8 mouse cellular contexts compared by ENCODE assay signal in the genomic region with DNA sequence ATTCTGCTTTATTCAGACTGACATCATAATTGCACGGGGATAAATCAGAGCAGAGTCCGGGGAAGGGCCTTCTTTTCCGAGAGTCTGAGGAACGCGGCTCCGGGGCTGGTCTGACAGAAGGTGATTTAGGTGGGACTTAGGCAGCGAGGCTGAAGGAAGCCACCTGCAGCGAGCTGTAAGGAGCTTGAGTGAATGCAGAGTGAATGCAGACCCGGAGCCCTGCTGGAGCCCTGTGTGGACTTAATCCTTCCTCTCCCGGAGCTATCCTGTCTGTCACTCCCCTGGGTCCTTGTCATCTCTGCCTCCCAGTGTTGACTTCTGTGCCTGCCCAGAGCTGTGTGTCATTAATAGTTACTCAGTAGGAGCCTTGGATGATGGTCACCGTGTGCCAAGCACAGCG. TPM values are rescaled to one million over a fixed set of nuclear protein-coding genes. Genes with fewer than 3 reads are reported as not detected.
DNase-seq lines count a peak whose midpoint lies in the region; ATAC-seq lines count a peak whose summit lies in the region.

No protein-coding gene starts in this region.

- H3K9me3 ChIP-seq in kidney, embryonic 15.5 days (replicated peaks): no peaks in the 10 kb centered on the region
- no peaks in the 10 kb centered on the region for H3K9me3 ChIP-seq in embryonic facial prominence, embryonic 11.5 days (replicated peaks; ENCODE audit: control insufficient read depth, low read length)
- no peaks in the 10 kb centered on the region for H3K9me3 ChIP-seq in stomach, embryonic 15.5 days

- H3K9ac ChIP-seq in kidney, embryonic 15.5 days: no peak overlapping the region
- no peak overlapping the region for H3K9ac ChIP-seq in embryonic facial prominence, embryonic 11.5 days (replicated peaks; ENCODE audit: low read length)
- H3K9ac ChIP-seq in stomach, embryonic 15.5 days: no peak overlapping the region

- peak overlapping the region; percentile 86 for H3K27ac ChIP-seq in kidney, embryonic 15.5 days
- H3K27ac ChIP-seq in embryonic facial prominence, embryonic 11.5 days (replicated peaks; ENCODE audit: low read depth, low read length): no peak overlapping the region
- H3K27ac ChIP-seq in stomach, embryonic 15.5 days: no peak overlapping the region

- H3K4me2 ChIP-seq in kidney, embryonic 15.5 days: peak overlapping the region; percentile 26; the same call in 1 of the 2 replicates
- no peak overlapping the region for H3K4me2 ChIP-seq in embryonic facial prominence, embryonic 11.5 days (ENCODE audit: low read depth, low read length)
- H3K4me2 ChIP-seq in stomach, embryonic 15.5 days: no peak overlapping the region

- no peak overlapping the region for H3K4me3 ChIP-seq in kidney, embryonic 15.5 days (replicated peaks)
- no peak overlapping the region for H3K4me3 ChIP-seq in embryonic facial prominence, embryonic 11.5 days (ENCODE audit: low read depth, low read length)
- H3K4me3 ChIP-seq in stomach, embryonic 15.5 days (replicated peaks): no peak overlapping the region

- no peaks in the 10 kb centered on the region for H3K27me3 ChIP-seq in kidney, embryonic 15.5 days
- no peaks in the 10 kb centered on the region for H3K27me3 ChIP-seq in embryonic facial prominence, embryonic 11.5 days (ENCODE audit: control insufficient read depth, insufficient read depth, low read length)
- no peaks in the 10 kb centered on the region for H3K27me3 ChIP-seq in stomach, embryonic 15.5 days (replicated peaks)

- H3K36me3 ChIP-seq in kidney, embryonic 15.5 days: peaks cover 13% of the 10 kb centered on the region; the same call in 1 of the 2 replicates
- no peaks in the 10 kb centered on the region for H3K36me3 ChIP-seq in embryonic facial prominence, embryonic 11.5 days (replicated peaks; ENCODE audit: control insufficient read depth, insufficient read depth, low read depth, low read length)
- 0 out of 2 replicates have a peak, but pooled peaks cover under 1% of the 10 kb centered on the region for H3K36me3 ChIP-seq in stomach, embryonic 15.5 days

- peak; percentile 79 for ATAC-seq in kidney, embryonic 15.5 days (replicated peaks; ENCODE audit: low FRiP score)
- 0 out of 2 replicates have a peak, but pooled peaks have one; percentile 46 for ATAC-seq in embryonic facial prominence, embryonic 11.5 days (replicated peaks; ENCODE audit: insufficient number of reproducible peaks, low FRiP score, low TSS enrichment, low read depth)
- ATAC-seq in stomach, embryonic 15.5 days (ENCODE audit: insufficient read depth, low FRiP score, low read depth): peak; percentile 36; the same call in 1 of the 2 replicates

- H3K4me1 ChIP-seq in kidney, embryonic 15.5 days: peaks cover 63% of the 10 kb centered on the region
- H3K4me1 ChIP-seq in embryonic facial prominence, embryonic 11.5 days (ENCODE audit: control insufficient read depth, insufficient read depth, low read length): peaks cover 18% of the 10 kb centered on the region
- H3K4me1 ChIP-seq in stomach, embryonic 15.5 days: peaks cover 36% of the 10 kb centered on the region

- 5% methylated on average over 12 of the region's 12 CpGs for WGBS in kidney, embryonic 15.5 days
- WGBS in embryonic facial prominence, embryonic 11.5 days: 8% methylated on average over 12 of the region's 12 CpGs
- 19% methylated on average over 12 of the region's 12 CpGs for WGBS in stomach, embryonic 15.5 days

- DNase-seq in kidney, postnatal 14 days: no peak
- DNase-seq in embryonic facial prominence, embryonic 11.5 days (ENCODE audit: low spot score): peak; percentile 33
- peak; percentile 70 to 80 for DNase-seq in kidney, postnatal 4 days
- no peak for DNase-seq in MN1 (ENCODE audit: low spot score)
- no peak for DNase-seq in ovary, adult 18-20 months (ENCODE audit: low spot score)
- no peak for DNase-seq in frontal cortex, adult 2 months (ENCODE audit: extremely low spot score in 1 of 2, low spot score in 1 of 2)

RNA-seq across cellular contexts. Expression of a gene that starts 32.8 kb away (rescaled TPM):
- polyA plus RNA-seq in kidney, embryonic 15.5 days (2015; fragmentation: Nextera tagmentation; extraction: Ambion mirVana): 11.8 and 13.5 TPM in 2 replicates
- 14.5 and 15.8 TPM in 2 replicates for polyA plus RNA-seq in embryonic facial prominence, embryonic 11.5 days (2014; fragmentation: Nextera tagmentation; extraction: Ambion mirVana)
- 6.7 and 7.1 TPM in 2 replicates for polyA plus RNA-seq in stomach, embryonic 15.5 days (2015; fragmentation: Nextera tagmentation; extraction: Ambion mirVana)
- polyA plus RNA-seq in frontal cortex, adult 2 months (2012; rRNA removed): 7.6 and 8.0 TPM in 2 replicates

Comparison
In these comparisons a context has a peak if more than half of its experiments do, and no peak if none do; other contexts are left out.
1. DNase-seq: peak in embryonic facial prominence, embryonic 11.5 days (single experiment) and kidney, postnatal 4 days (2 of 2); none in kidney, postnatal 14 days (single experiment), MN1 (single experiment), ovary, adult 18-20 months (single experiment) and frontal cortex, adult 2 months (0 of 2).
2. Peak in every context shown above with its lines, with median percentiles within 50 percentile points of each other: ATAC-seq.